Mouse (Mus musculus): ENCODE data around the gene Slc37a4. TPM values are rescaled to one million over a fixed set of nuclear protein-coding genes. Genes with fewer than 3 reads are reported as not detected.

The Slc37a4 gene
- 57.2 and 57.6 TPM in 2 replicates for polyA plus RNA-seq (2015; fragmentation: Nextera tagmentation; extraction: Ambion mirVana)

GRCm38 (mm10) chr9:44396684-44397411, at the start of gene Slc37a4:
Slc37a4 (plus strand) TSS chr9:44396852.

GRCm38 (mm10) chr9:44361190-44361917, 35.3 kb upstream of the Slc37a4 start, which contains the start of gene Vps11:
Vps11 (minus strand) TSS chr9:44361670.

GRCm38 (mm10) chr9:44379054-44379834, 17.4 kb upstream of the Slc37a4 start, which contains the start of gene Hyou1:
Hyou1 (plus strand) TSS chr9:44379490.

GRCm38 (mm10) chr9:44406906-44407751, 10.5 kb downstream of the Slc37a4 start, which contains the start of the genes Rps25 and Trappc4:
Rps25 (plus strand) TSS chr9:44407139.
Trappc4 (minus strand) TSS chr9:44407600.

GRCm38 (mm10) chr9:44418519-44419385, 22.1 kb downstream of the Slc37a4 start, which contains the start of gene Ccdc84:
Ccdc84 (minus strand) TSS chr9:44418569.

GRCm38 (mm10) chr9:44440961-44441360, 44.3 kb downstream of the Slc37a4 start, which contains the start of gene Foxr1:
Foxr1 (minus strand) TSS chr9:44441136.

Small RNA genes within 50 kb of the gene (microRNA-seq; reads per million reads assigned to microRNA genes)
- 0 to 0.41 reads per million in 2 experiments for gene Mir7085

Other genes with a start within 250 kb of the Slc37a4 start
- 4.2 and 5.2 TPM in 2 replicates for gene Cbl, start 162.8 kb upstream of the Slc37a4 start, polyA plus RNA-seq (2015; fragmentation: Nextera tagmentation; extraction: Ambion mirVana)
- gene Ccdc153, start 156.2 kb upstream of the Slc37a4 start, polyA plus RNA-seq (2015; fragmentation: Nextera tagmentation; extraction: Ambion mirVana) = not detected in 2 replicates
- not detected in 2 replicates for gene Pdzd3, start 145.4 kb upstream of the Slc37a4 start, polyA plus RNA-seq (2015; fragmentation: Nextera tagmentation; extraction: Ambion mirVana)
- 10.4 and 10.9 TPM in 2 replicates for gene Nlrx1, start 128.3 kb upstream of the Slc37a4 start, polyA plus RNA-seq (2015; fragmentation: Nextera tagmentation; extraction: Ambion mirVana)
- gene Abcg4, start 108.2 kb upstream of the Slc37a4 start, polyA plus RNA-seq (2015; fragmentation: Nextera tagmentation; extraction: Ambion mirVana) = 0.38 and 0.58 TPM in 2 replicates
- gene Hinfp, start 91.2 kb upstream of the Slc37a4 start, polyA plus RNA-seq (2015; fragmentation: Nextera tagmentation; extraction: Ambion mirVana) = 7.5 and 7.7 TPM in 2 replicates
- gene C2cd2l, start 76.6 kb upstream of the Slc37a4 start, polyA plus RNA-seq (2015; fragmentation: Nextera tagmentation; extraction: Ambion mirVana) = 3.5 and 6.5 TPM in 2 replicates
- 19.2 and 20.1 TPM in 2 replicates for gene Dpagt1, start 70.8 kb upstream of the Slc37a4 start, polyA plus RNA-seq (2015; fragmentation: Nextera tagmentation; extraction: Ambion mirVana)
- gene H2afx, start 62.2 kb upstream of the Slc37a4 start, polyA plus RNA-seq (2015; fragmentation: Nextera tagmentation; extraction: Ambion mirVana) = 55.3 and 61.5 TPM in 2 replicates
- gene Hmbs, start 52.6 kb upstream of the Slc37a4 start, polyA plus RNA-seq (2015; fragmentation: Nextera tagmentation; extraction: Ambion mirVana) = 44.7 and 48.8 TPM in 2 replicates
- 17.4 and 18.7 TPM in 2 replicates for gene Vps11, start 35.2 kb upstream of the Slc37a4 start, polyA plus RNA-seq (2015; fragmentation: Nextera tagmentation; extraction: Ambion mirVana)
- gene Hyou1, start 17.4 kb upstream of the Slc37a4 start, polyA plus RNA-seq (2015; fragmentation: Nextera tagmentation; extraction: Ambion mirVana) = 5.4 and 5.8 TPM in 2 replicates
- 1,824 and 1,924 TPM in 2 replicates for gene Rps25, start 10.3 kb downstream of the Slc37a4 start, polyA plus RNA-seq (2015; fragmentation: Nextera tagmentation; extraction: Ambion mirVana)
- 70.1 and 75.2 TPM in 2 replicates for gene Trappc4, start 10.7 kb downstream of the Slc37a4 start, polyA plus RNA-seq (2015; fragmentation: Nextera tagmentation; extraction: Ambion mirVana)
- gene Ccdc84, start 21.7 kb downstream of the Slc37a4 start, polyA plus RNA-seq (2015; fragmentation: Nextera tagmentation; extraction: Ambion mirVana) = 14.7 and 17.9 TPM in 2 replicates
- gene Foxr1, start 44.3 kb downstream of the Slc37a4 start, polyA plus RNA-seq (2015; fragmentation: Nextera tagmentation; extraction: Ambion mirVana) = not detected in 2 replicates
- 0.16 and 0.22 TPM in 2 replicates for gene Upk2, start 58.1 kb downstream of the Slc37a4 start, polyA plus RNA-seq (2015; fragmentation: Nextera tagmentation; extraction: Ambion mirVana)
- gene Bcl9l, start 86.0 kb downstream of the Slc37a4 start, polyA plus RNA-seq (2015; fragmentation: Nextera tagmentation; extraction: Ambion mirVana) = 13.3 and 14.9 TPM in 2 replicates
- 0.12 and 0.13 TPM in 2 replicates for gene Cxcr5, start 165.0 kb downstream of the Slc37a4 start, polyA plus RNA-seq (2015; fragmentation: Nextera tagmentation; extraction: Ambion mirVana)
- 8.9 and 9.1 TPM in 2 replicates for gene Ddx6, start 208.0 kb downstream of the Slc37a4 start, polyA plus RNA-seq (2015; fragmentation: Nextera tagmentation; extraction: Ambion mirVana)

All from skeletal muscle tissue, postnatal 0 days (tissue).